Mouse (Mus musculus): ENCODE data around the gene Mob4.

DNA sequence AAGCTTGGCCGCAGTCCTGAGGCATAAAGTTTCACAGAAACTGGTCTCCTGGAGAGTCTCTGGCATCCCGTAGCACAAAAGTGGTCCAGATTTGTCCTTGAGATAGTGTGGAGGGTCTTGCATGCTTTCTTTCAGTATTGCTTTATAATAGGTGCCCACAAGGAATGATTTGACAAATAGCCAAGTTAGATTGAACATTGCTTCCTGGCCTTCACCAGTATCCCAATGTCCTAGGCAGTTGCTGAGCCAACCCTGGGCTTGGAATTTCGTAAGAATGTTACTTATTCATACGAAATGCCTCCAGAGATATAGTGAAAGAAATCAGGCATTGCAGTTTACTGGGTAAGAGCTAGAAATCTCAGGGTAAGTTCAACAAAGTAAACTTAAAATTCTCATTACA, 37.6 kb downstream of the Mob4 start:
- TF ChIP-seq CTCF (IDR thresholded peaks at IDR 0.05; ENCODE audit: borderline replicate concordance, insufficient read depth, low read depth, low read length): no peak
- TF ChIP-seq POLR2A (IDR thresholded peaks at IDR 0.05; ENCODE audit: borderline replicate concordance, insufficient read depth, low read length): no peak
